Mouse (Mus musculus): ENCODE data around the gene Mtmr1.

GRCm38 (mm10) chrX:71434860-71435259 is 70.3 kb downstream of the Mtmr1 start:
- TF ChIP-seq CTCF (IDR thresholded peaks at IDR 0.05) (no peak), EP300 (IDR thresholded peaks at IDR 0.05) (no peak)
